Mouse (Mus musculus): ENCODE results near the gene Tlcd1.

Tlcd1 gene

DNA sequence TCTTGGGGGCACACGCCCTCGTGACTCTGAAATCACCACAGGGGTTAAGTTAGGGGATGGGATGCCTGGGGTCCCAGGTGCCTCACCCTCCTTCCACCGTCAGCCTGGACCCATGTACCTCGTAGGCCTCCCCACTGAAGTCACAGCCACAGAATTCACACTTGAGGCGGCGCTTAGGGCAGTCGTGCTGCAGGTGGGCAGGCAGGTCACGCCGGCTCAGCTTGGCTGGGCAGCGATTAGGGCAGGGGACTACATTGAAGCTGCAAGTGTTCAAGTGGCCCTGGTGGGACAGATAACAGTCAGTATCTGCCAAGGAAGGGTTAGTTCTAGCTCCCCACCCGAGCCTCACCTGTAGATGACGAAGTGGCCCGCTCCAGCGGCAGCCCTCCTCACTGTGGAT, 15.3 kb upstream of the Tlcd1 start:
- no peak for DNase-seq (ENCODE audit: extremely low spot score, low read depth, low spot score)

DNA sequence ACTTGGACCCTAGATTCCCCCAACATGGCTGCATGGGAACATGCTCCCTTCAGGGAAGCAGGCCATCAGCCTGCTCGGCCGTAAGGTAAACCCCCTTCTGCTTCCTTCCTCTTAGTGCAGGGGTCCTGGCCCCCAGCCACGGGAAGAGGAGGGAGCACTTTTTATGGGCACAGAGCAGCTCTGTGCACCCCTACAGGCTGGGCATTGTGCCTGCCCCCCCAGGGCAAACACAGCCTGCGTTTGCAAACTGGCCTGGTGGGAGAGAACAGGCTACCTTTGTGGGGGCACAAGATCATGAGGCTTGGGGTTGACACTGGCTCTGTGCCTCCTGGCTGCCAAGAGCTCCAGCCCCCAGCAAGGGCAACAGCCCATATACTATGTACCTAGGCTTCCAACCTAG, 14.5 kb upstream of the Tlcd1 start:
- DNase-seq (ENCODE audit: extremely low spot score, low read depth, low spot score): no peak

DNA sequence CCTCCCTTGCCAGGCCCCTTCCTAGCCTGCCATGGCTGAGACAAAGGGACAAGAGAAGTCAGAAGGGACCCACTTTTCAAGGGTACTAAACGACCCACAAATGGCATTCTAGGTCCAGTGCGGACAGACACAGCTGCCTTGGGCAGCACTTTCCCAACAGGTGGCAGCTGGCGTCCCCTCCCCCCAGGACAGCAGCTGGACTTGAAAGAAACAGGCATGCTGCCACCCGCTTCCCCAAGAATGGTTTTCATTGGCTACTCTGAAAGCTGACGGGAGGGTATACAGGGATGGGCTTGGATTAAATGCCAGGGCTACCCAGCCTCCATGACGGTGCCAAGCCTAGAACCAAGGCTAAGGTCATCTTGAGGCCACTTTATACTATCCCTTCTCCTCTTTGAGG, 14.0 kb upstream of the Tlcd1 start:
- no peak for DNase-seq (ENCODE audit: extremely low spot score, low read depth, low spot score)

DNA sequence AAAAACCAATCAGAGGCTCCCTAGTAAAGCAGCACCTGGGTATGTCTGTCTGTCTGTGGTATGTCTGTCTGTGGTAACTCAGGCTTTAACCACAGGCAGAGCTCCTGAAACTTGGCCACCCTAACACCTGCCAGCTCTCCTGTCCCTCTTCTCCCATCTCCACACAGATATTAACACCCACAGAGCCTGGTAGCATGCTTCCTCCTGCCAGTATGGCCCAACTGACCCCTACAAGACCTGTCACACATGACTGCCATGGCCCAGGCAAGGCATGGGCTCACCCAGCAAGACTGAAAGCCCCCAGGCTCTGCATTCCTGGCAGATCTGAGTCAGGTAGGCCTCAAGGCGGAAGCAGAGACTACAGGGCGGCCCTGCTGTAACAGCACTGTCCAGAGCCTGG, 13.5 kb upstream of the Tlcd1 start:
- DNase-seq (ENCODE audit: extremely low spot score, low read depth, low spot score): no peak

DNA sequence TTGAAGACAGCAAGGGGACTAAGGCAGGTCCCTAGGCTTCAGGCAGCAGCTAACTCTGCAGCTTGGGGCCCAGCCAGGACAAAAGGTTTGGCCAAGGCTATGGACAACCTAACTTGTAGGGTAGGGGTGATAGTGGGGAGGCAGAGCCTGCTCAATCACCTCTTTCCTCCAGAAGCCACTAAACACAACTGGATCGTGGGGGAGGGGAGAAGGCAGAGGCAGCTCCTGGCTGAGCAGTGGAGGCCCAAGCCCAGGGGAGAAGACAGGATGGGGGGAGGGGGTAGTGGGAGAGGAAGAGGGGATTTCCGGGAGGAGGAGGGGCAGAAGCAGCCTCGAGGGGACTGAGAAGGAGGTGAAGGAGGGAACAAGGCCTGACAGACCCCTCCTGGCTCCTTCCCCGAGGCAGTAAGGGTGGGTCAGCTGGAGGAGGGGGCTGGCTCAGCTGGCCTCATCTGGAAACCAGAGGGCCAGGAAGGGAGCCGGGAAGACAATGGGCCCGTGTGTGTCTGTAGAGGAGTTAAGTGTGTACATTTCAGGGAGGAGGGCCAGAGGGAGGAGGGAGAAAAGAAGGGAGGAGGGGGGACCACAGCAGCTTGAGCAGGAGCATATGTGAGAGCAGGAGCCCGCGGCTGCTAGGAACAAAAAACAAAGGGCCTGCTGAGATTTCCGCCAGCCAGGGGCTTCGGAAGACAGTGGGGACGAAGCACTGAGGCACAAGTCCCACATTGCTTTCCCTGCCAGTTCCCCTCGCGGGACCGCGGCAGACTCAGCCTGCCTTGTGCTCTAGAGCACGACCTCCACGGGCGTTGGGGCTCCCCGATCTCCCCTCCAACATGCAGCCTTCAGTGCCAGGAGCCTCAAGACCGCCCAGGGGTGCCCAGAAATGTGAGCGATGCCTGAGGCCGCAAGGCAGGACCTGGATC, 12.6 kb upstream of the Tlcd1 start:
- DNase-seq (ENCODE audit: extremely low spot score, low read depth, low spot score): no peak

DNA sequence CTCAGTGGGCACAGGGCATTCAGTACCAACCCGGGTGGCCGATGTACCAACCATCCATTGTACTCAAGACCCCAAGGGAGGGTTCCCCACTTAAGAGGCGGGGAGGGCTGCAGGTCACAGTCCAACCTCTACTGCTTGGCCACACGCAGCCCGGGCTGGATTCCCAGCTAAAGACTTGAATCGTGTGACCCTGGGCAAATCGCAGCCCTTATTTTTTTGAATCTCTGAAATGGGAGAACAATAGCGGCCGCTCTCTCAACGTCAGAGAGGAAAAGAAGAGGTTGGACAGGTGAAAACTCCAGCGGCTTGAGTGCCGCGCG, 11.9 kb upstream of the Tlcd1 start:
- no peak for DNase-seq (ENCODE audit: extremely low spot score, low read depth, low spot score)

DNA sequence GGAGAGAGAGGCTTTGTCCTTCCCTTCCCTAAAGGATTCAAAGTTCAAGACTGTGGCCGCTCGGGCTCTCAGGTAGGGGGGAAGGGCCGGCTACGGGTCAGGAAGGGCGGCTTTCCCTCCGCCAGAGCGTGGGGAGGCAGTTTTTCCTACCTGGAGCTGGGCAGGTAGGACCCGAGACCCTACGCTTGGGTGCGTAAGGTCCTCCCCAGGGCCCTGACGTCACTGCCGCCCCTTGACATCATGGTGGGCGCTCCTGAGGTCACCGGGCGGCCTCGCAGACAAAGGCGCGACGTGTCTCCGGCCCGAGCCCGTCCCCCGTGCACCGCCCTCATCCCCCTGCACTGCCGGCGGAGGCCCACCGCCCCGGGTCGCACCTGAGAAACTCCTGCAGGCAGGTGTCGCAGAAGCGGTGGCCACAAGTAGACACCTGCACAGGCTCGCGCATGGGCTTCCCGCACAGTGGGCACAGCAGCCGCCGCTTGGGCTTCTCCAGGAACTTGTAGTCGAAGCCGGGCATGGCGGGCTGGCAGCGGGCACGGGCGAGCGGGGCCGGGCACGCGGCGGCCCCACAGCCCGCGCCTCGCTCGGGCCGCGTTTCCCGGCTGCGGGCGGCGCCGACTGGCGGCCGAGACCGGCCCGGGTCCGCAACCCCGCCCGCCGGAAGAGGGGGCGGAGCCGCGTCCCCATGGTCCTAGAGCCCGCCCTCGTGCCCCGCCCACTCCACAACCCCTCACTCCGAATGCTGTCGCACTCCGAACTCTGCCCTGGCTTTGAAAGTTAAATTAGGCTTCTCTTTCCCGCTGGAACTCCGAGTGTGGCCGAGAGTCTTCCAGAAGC, 11.4 kb upstream of the Tlcd1 start, which contains the start of gene Traf4:
Gene Traf4, minus strand, starts transcription at position 666 of the 837 bp plus-strand sequence.
- DNase-seq (ENCODE audit: extremely low spot score, low read depth, low spot score): no peak

DNA sequence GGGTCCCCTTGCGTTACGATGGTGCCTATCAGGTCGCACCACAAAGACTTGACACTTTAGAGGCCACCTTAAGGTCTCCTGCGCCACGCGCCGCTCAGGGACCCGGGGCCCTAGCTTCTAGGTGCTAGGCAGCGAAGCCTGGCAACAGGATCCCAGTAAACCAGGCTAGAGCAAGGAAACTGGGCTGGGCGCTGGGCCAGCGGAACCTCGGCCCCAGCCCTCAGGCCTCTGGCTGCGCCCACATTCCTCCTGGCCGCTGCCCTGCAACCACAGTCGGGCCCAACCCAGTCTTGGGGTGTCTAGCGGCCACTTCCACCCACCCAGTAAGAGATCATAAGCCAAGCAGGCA, 10.8 kb upstream of the Tlcd1 start:
- DNase-seq (ENCODE audit: extremely low spot score, low read depth, low spot score): no peak

DNA sequence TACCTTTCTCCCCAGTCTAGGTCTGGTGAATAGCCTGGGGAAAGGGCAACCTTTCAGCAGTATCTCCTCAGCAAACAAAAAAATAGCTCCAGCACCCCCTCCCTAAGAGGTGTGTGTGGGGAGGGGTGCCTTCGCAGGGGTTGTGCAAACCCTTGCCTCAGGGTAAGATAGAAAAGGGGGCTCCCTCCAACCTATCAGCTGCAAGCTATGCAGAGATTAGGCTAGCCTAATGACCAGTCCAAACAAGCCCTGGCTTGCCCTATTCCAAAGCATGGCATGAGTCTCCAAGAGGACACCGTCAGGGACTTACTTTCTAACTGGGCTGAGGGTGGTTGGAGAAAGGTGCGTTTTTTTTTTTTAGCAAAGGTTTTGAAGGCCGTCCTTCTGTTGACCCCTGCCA, 10.3 kb upstream of the Tlcd1 start:
- no peak for DNase-seq (ENCODE audit: extremely low spot score, low read depth, low spot score)

DNA sequence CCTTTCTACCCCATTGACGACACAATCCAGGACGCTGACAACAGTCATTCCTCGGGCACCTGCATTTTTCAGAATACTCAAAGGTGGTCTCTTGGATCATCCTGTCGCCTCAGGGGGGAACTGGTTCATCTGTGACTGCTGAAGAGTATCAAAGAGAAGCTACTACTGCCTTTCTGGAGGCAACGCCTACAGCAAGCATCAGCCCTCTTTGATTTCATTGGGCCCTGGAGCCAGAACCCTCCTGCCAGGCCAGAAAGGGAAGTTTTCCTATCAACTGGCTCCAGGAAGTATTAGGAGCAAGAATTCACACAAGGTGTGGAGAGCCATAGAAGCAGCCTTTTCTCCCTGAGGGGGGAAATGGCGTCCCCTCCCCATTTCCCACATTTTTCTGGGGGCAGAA, 9.9 kb upstream of the Tlcd1 start:
- no peak for DNase-seq (ENCODE audit: extremely low spot score, low read depth, low spot score)

DNA sequence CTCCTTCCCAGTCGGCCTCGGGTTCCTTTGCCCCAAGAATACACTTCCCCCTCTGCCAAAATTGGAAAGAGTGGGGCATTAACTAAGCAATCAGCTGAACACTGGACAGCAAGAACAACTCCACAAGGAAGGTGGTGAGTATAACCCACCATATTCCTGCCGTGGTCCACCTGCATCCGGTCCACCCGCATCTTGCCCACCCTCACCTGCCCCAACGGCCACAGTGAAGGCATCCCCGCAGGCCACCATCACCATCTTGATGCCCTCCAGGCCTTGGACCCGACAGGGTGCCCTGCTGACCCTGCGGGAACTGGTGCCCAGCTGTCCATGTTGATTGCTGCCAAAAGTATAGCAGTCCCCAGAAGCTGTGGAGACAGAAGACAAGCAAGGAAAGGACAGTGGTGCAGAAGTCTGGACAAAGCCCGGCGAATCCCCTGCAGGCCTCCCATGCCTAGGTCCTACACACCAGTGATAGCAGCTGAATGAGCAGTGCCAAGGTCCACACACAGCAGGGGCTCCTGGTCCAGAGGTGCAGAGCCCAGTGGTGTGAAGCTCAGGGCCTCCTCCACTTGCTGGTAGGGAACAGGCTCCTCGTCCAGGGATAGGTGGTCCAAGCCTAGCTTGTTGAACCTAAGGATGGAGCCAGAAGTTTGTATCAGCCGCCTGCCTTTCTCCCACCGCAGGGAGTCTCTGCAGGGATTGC, 9.1 kb upstream of the Tlcd1 start:
- DNase-seq (ENCODE audit: extremely low spot score, low read depth, low spot score): no peak

DNA sequence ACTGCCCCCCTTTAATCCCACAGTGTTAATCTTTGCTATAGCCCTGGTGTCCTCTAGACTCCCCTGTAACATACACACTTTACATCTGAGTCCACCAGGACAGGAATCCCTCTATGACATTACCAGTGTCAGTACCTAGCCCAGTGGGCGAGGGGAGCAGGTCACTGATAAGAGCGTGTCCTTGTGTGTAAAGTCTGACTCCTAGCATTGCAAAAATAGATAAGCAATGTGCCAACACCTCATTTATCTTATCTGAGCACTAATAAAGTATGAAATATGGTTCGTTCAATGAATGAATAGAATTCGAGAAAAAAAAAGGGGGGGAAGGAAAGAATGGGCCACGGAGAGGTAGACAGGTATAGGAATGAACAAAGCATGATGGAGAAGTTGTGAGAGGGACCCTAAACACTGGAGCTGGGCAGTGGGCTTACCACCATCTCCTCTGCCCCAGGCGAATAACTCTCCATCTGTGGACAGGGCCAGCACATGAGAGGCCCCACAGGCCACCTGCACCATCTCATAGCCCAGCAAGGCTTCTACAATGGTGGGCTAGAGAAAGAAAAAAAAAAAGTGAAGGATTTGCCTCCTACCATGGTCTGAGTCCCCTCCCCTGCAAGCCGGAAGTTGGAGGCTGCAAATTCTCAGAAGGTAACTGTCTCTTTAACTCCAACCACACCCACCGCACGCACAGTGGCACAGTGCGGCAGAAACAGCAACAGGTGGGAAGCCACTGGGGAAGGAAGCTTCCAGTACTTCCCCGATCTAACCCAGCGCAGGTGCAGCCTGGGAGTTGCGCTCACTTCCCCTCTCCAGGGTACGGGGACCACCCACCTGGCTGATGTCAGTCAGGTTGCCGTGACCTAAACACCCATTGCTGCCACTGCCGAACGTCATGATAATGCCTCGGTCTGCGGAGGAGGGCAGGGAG, 7.7 kb upstream of the Tlcd1 start:
- no peak for DNase-seq (ENCODE audit: extremely low spot score, low read depth, low spot score)

DNA sequence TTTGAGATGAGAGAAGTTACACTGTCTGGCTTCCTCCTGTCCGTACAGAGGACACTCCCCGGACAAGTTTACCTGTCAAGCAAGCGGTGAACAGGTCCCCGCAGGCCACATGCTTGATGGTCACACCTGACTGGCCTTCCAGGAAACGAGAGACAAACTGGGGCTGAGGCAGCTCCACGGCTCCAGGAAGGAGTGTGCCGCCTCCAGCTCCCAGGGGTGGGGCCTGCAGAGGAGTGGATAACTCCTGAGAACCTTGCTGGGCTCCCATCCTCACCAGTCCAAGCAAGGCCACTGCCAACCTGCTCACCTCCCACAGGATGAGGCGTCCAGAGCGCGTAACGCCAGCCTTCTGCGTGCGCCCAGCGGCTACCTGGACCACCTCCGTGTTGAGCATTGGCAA, 6.2 kb upstream of the Tlcd1 start:
- DNase-seq (ENCODE audit: extremely low spot score, low read depth, low spot score): no peak

DNA sequence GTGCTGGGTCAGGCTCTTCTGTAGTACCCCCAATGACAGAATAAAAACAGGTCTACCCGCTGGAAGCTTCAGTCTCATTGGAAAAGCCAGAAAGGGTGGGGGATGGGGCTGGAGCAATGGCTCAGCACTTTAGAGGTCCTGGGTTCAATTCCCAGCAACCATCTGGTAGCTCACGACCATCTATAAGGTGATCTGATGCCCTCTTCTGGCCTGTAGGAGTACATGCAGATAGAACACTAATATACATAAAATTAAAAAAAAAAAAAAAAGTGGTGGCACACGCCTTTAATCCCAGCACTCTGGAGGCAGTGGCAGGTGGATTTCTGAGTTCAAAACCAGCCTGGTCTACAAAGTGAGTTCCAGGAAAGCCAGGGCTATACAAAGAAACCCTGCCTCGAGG, 5.2 kb upstream of the Tlcd1 start:
- DNase-seq (ENCODE audit: extremely low spot score, low read depth, low spot score): no peak

DNA sequence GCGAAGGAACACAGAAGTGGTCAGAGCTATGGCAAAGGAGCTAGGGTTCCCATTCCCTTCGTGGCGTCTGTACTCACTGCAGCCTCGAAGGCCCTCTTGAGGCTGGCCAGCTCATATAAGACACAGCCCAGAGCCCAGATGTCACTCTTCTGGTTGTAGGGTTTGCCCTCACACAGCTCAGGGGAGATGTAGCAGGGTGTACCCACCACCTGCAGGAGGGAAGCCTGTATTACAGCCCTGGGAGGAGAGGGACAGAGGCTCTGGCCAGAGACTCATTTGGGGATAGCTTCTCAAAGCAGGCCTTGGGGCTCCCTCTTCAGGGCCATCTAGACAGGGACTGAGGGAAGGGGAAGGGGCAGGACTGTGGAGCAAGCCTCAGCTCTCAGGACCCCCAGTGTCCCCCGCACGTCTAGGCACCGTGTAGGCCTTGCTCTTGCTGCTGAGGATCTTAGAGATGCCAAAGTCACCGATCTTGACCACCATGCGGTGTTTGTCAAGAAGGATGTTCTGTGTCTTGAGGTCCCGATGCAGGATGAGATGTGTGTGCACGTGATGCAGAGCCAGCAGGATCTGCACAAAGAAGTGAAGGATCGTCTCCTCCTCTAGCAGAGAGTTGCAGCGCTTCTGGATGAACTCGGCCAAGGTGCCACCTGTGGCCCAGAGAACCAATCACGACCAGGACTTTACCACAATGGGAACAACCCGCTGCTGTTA, 4.3 kb upstream of the Tlcd1 start:
- no peak for DNase-seq (ENCODE audit: extremely low spot score, low read depth, low spot score)

DNA sequence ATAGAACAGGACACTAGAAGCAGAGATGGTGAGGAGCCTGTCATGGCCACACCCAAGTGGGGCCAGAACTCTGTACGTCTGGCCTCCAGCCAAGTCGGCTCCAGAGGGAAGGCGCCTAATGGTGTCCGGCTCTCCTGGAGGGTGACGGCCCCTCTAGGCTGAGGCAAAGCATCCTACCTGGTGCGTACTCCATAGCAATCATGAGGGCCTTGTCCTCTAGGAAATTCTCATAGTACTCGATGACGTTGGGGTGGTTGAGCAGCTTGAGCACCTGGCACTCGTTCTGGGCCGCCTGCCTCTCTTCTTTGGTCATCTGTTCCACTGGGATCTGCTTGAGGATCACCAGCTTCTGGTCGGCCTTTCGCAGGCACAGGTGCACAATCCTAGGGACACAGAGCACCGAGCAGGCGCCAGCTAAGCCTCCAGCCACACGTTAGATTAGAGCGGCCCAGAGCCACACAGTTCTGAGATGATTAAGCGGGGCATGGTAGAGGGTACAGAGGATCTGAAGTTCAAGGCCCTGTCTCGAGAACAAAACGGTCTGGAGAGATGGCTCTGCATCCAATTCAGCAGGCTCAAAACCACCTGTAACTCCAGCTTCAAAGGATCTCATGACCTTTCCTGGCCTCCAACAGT, 3.6 kb upstream of the Tlcd1 start:
- DNase-seq (ENCODE audit: extremely low spot score, low read depth, low spot score): no peak

DNA sequence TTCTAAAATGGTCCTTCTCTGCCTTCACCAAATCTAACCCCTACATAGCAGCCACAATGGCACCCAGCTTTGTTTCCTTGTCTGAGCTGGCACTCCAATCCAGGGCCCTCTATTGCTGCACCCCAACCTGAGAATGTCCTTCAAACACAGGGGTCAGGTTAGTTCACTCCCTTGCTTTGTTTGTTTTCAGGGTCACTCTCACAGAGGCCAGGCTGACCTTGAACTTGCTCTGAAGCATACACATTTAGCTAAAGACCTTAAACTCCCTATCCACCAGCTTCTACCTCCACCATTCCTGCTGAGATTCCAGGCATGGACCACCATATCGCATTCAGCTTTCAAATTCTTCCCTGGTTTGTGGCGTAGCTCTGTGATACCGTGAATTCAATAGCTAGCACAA, 2.0 kb upstream of the Tlcd1 start:
- no peak for DNase-seq (ENCODE audit: extremely low spot score, low read depth, low spot score)

DNA sequence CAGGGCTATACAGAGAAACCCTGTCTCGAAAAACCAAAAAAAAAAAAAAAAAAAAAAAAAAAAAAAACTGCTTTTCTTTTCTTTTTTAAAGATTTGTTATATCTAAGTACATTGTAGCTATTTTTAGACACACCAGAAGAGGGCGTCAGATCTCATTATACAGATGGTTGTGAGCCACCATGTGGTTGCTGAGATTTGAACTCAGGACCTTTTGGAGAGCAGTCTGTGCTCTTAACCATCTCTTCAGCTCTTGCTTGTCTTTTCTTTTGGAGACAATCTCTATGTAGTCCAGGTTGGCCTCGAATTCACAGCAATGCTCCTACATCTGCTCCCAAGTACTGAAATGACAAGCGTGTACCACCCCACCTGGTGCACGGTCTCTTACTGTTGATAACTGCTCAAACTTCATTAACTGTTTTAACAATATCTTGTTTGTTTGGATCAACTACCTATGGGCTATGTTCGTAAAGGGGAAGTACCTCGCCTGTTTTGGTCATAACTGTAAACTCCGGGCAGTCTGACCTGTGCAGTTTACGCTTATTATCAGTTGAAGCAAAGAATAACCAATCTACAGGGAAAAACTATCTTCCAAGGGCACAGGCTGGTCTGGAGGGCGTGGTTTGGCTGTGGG, 625 bp upstream of the Tlcd1 start:
- DNase-seq (ENCODE audit: extremely low spot score, low read depth, low spot score): no peak

DNA sequence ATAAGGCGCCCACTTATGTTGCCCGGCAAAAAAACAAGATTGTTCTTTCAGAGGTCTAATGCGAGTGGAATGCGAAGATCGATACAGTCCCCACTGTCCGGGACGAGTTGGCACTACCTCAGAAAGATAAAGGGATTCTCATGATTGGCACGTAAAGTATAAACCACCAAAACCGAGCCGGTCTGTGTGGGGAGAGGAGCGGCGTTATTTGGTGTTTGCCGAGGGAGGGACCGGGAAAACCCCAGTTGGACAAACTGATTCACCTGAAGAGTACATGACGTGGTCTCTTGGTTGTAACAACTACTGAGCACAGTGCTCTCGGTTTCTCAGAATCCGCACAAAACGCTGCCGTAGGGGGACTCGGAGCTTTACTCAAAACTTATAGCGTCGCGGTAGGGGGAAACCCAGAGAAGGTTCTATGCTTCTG, 407 bp downstream of the Tlcd1 start:
- no peak for DNase-seq (ENCODE audit: extremely low spot score, low read depth, low spot score)
